Mouse (Mus musculus): ENCODE measurements around the gene Abhd17a. TPM values are rescaled to one million over a fixed set of nuclear protein-coding genes. Genes with fewer than 3 reads are reported as not detected.

Gene Abhd17a
- polyA plus RNA-seq, 1 experiment from 2014 or later = 86.5 TPM

DNA sequence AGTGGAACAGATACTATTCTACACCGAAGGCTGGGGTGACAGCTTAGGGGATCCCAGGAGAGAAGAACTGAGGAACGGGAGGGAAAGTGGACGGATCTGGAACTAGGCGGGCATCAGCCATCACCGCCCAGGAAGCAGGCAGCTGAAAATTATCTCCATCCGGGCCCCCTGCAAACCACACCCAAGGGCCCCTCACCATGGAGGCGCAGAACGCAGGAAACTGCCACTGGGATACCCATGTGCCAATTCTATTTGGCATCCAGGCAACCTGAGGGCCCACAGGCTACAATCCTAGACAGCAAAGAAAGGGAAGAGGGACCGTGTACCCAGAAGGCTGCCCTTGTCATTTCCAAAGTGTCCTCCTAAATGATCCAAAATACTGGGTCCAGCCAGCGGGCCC is 19.7 kb downstream of the Abhd17a start:
- no peak for ATAC-seq (ENCODE audit: low FRiP score, low TSS enrichment)
- H3K4me2 ChIP-seq (replicated peaks; ENCODE audit: low read depth, low read length) = peak overlapping the region; percentile 50; the same call in 1 of the 2 replicates
- H3K27ac ChIP-seq (ENCODE audit: low read length) = peak overlapping the region; percentile 59; the same call in 1 of the 2 replicates

DNA sequence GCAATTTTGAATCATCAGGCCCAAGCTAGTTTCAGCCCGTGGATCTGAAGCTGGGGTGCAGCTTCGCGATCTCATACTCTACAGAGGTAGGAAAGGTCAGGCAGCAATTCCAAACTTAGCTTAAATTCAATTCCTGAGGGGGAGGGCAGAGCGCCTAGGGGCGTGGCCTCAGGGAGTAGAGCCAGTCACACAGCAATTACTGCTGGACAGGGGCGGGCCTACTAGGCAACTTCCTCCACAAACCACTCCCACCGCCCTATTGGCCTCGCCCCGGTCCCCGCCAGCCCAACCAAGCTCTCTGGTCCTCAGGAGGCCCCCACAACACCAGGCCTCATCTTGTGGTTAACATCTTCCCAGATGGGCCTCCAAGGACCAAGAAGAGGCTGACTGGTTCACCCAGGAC is 20.5 kb downstream of the Abhd17a start:
- no peak overlapping the region for H3K27ac ChIP-seq (ENCODE audit: low read length)
- WGBS = 27% methylated on average over 10 of the region's 10 CpGs
- H3K4me1 ChIP-seq (ENCODE audit: insufficient read depth, low read length) = peaks cover 41% of the 10 kb centered on the region
- H3K36me3 ChIP-seq (ENCODE audit: insufficient read depth, low read length) = 0 out of 2 replicates have a peak, but pooled peaks cover 8% of the 10 kb centered on the region
- ATAC-seq (ENCODE audit: low FRiP score, low TSS enrichment) = 0 out of 2 replicates have a peak, but pooled peaks have one; percentile 22
- H3K27me3 ChIP-seq (ENCODE audit: insufficient read depth, low read length) = no peaks in the 10 kb centered on the region
- no peaks in the 10 kb centered on the region for H3K9me3 ChIP-seq (ENCODE audit: low read length)
- H3K4me2 ChIP-seq (replicated peaks; ENCODE audit: low read depth, low read length) = peak overlapping the region; percentile 23
- H3K4me3 ChIP-seq (ENCODE audit: low read length) = peak overlapping the region; percentile 9; the same call in 1 of the 2 replicates
- H3K9ac ChIP-seq (replicated peaks; ENCODE audit: low read length) = peak overlapping the region; percentile 18; the same call in 1 of the 2 replicates

More for the DNA sequence above, 19.7 kb downstream of the Abhd17a start:
- Histone ChIP-seq H3K27me3 (ENCODE audit: insufficient read depth, low read length) (no peaks in the 10 kb centered on the region), H3K4me3 (ENCODE audit: low read length) (peak overlapping the region; percentile 23; the same call in 1 of the 2 replicates), H3K9ac (replicated peaks; ENCODE audit: low read length) (peak overlapping the region; percentile 45; the same call in 1 of the 2 replicates), H3K36me3 (ENCODE audit: insufficient read depth, low read length) (0 out of 2 replicates have a peak, but pooled peaks cover 8% of the 10 kb centered on the region), H3K4me1 (ENCODE audit: insufficient read depth, low read length) (peaks cover 49% of the 10 kb centered on the region), H3K9me3 (ENCODE audit: low read length) (no peaks in the 10 kb centered on the region)
- WGBS = 88% methylated on average over 10 of the region's 10 CpGs

DNA sequence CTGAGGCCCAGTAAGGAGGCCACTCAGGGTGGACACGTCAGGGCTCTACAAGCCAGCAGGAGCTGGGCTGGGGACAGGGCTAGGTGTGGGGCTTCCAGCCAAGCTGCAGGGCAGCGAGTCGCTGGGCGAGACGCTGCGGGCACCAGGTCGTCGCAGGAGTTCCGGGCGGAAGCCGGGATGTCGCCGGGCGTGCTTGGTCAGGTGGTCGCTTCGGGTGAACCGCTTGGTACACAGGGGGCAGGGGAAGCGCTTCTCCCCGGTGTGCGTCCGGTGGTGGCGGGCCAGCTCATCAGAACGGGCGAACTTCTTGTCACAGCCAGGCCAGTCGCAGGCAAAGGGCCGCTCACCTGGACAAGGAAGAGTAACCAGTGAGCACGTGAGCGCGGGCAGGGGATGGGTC is 21.3 kb downstream of the Abhd17a start:
- Histone ChIP-seq H3K4me3 (ENCODE audit: low read length) (no peak overlapping the region), H3K36me3 (ENCODE audit: insufficient read depth, low read length) (0 out of 2 replicates have a peak, but pooled peaks cover 8% of the 10 kb centered on the region), H3K4me1 (ENCODE audit: insufficient read depth, low read length) (peaks cover 34% of the 10 kb centered on the region), H3K9me3 (ENCODE audit: low read length) (no peaks in the 10 kb centered on the region), H3K4me2 (replicated peaks; ENCODE audit: low read depth, low read length) (no peak overlapping the region), H3K27me3 (ENCODE audit: insufficient read depth, low read length) (no peaks in the 10 kb centered on the region), H3K9ac (replicated peaks; ENCODE audit: low read length) (no peak overlapping the region), H3K27ac (ENCODE audit: low read length) (no peak overlapping the region)
- no peak for ATAC-seq (ENCODE audit: low FRiP score, low TSS enrichment)
- 93% methylated on average over 27 of the region's 29 CpGs for WGBS

DNA sequence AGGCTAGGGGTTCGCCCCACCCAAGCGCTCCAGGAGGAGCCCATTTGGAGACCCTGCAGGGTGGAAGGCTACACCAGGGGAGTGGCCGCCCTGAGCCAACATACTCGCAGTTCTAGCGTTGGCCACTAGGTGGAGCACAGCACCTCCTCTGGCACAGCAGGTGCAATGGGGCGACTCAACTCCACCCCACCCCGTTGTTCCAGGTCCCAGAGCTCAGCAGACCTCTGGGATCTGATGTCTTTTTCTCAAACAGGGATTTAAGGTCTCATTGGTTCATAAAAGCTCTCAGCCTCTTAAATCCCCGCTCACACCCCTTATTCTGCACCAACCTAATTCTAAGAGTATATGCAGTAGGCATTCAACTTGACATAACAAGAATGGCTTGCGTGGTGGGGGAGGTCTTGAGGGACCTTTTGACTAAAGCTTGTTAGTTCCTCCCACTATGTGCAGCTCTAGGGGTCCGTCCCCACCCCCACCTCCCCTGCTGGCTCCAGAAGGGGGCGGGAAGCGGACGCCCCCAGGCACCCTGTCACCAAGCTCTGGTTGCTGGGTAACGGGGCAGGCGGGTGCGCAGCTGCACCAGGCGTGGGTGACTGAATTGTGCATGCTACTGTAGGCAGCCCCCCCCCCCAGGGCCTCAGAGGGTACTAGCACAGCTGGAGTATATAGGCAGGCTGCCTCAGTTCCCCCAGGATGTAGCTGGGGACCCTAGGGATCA is 23.6 kb downstream of the Abhd17a start:
- H3K36me3 ChIP-seq (ENCODE audit: insufficient read depth, low read length) = 0 out of 2 replicates have a peak, but pooled peaks cover 8% of the 10 kb centered on the region
- no peak overlapping the region for H3K4me3 ChIP-seq (ENCODE audit: low read length)
- H3K4me2 ChIP-seq (replicated peaks; ENCODE audit: low read depth, low read length) = no peak overlapping the region
- no peak overlapping the region for H3K9ac ChIP-seq (replicated peaks; ENCODE audit: low read length)
- H3K27me3 ChIP-seq (ENCODE audit: insufficient read depth, low read length) = no peaks in the 10 kb centered on the region
- no peaks in the 10 kb centered on the region for H3K9me3 ChIP-seq (ENCODE audit: low read length)
- H3K4me1 ChIP-seq (ENCODE audit: insufficient read depth, low read length) = peaks cover 41% of the 10 kb centered on the region
- 0 out of 2 replicates have a peak overlapping the region, but pooled peaks have one; percentile 18 for H3K27ac ChIP-seq (ENCODE audit: low read length)
- 29% methylated on average over 17 of the region's 17 CpGs for WGBS
- peak; percentile 17; the same call in 1 of the 2 replicates for ATAC-seq (ENCODE audit: low FRiP score, low TSS enrichment)

DNA sequence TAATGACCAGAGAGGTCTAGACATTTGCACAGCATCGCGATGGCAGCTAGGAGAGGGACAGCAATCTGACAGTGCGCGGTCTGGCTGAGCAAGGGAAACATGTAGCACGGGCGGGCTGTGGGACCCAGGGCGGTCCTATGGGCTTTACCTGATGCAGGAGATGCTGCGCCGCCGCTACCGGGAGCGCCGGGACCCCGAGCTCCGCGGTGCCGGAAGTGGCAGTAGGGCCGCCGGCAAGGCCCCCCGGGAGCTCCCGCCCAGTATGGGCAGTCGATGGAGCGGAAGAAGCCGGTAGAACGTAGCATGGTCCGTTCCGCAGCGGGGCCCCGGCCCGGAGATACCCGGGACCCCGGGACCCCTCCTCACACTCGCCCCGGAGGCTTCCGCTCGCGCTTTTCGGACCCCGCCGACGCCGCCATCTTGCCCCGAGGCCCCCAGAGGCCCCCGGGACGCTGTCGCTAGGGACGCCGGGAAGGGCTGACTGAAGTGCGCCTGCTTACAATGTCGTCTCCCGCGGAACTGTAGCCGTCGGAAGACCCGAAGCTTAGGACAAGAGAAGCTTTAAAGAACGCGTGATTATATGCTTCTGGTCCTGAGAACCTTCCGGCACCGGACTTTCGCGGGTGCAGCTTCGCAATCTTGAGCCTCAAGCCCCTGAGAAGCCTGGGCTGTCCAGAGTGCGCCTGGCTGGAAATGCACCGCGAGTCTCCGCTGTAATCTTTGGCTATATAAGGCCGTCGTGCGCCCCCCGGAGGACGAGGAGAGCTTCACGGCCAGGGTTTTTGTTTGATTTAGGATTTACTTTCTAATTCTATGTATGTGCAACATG is 28.8 kb downstream of the Abhd17a start, which contains the start of gene Rexo1:
Rexo1 (minus strand) TSS at position 445 of the 829 bp plus-strand sequence.
- peak within 1 kb of the TSS; percentile 96 for H3K27ac ChIP-seq (ENCODE audit: low read length)
- WGBS = under 1% methylated on average over 65 of the region's 72 CpGs
- no peaks in the 10 kb centered on the region for H3K36me3 ChIP-seq (ENCODE audit: insufficient read depth, low read length)
- peak within 1 kb of the TSS; percentile 76 for H3K4me3 ChIP-seq (ENCODE audit: low read length)
- peak within 1 kb of the TSS; percentile 97 for H3K9ac ChIP-seq (replicated peaks; ENCODE audit: low read length)
- H3K9me3 ChIP-seq (ENCODE audit: low read length) = no peaks in the 10 kb centered on the region
- ATAC-seq (ENCODE audit: low FRiP score, low TSS enrichment) = peak; percentile 84
- H3K4me2 ChIP-seq (replicated peaks; ENCODE audit: low read depth, low read length) = peak within 1 kb of the TSS; percentile 91
- H3K4me1 ChIP-seq (ENCODE audit: insufficient read depth, low read length) = peaks cover 39% of the 10 kb centered on the region
- no peaks in the 10 kb centered on the region for H3K27me3 ChIP-seq (ENCODE audit: insufficient read depth, low read length)

DNA sequence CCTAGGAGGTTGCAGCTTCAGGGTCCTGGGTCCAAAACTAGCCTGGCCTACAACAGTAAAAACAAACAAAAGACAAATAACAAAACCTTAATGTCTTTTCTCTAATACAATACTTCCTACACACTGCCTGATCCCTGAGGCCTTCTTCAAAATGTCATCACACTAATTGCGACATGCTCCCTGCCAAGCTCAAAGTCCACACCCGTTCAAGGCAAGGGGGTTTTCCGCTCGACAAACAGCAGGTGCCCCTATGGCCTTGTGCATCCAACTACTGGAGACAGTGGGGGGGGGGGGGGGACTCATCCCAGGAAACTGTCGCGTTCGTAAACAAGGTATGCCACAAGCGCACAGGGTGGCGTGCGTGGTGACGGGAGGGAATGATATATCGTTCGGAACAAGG is 29.5 kb downstream of the Abhd17a start:
- Histone ChIP-seq H3K36me3 (ENCODE audit: insufficient read depth, low read length) (no peaks in the 10 kb centered on the region), H3K27me3 (ENCODE audit: insufficient read depth, low read length) (no peaks in the 10 kb centered on the region), H3K27ac (ENCODE audit: low read length) (peak overlapping the region; percentile 96), H3K4me3 (ENCODE audit: low read length) (peak overlapping the region; percentile 76), H3K4me2 (replicated peaks; ENCODE audit: low read depth, low read length) (peak overlapping the region; percentile 91), H3K9ac (replicated peaks; ENCODE audit: low read length) (peak overlapping the region; percentile 97), H3K4me1 (ENCODE audit: insufficient read depth, low read length) (peaks cover 37% of the 10 kb centered on the region), H3K9me3 (ENCODE audit: low read length) (no peaks in the 10 kb centered on the region)
- WGBS = 2% methylated on average over 13 of the region's 13 CpGs
- ATAC-seq (ENCODE audit: low FRiP score, low TSS enrichment) = no peak

DNA sequence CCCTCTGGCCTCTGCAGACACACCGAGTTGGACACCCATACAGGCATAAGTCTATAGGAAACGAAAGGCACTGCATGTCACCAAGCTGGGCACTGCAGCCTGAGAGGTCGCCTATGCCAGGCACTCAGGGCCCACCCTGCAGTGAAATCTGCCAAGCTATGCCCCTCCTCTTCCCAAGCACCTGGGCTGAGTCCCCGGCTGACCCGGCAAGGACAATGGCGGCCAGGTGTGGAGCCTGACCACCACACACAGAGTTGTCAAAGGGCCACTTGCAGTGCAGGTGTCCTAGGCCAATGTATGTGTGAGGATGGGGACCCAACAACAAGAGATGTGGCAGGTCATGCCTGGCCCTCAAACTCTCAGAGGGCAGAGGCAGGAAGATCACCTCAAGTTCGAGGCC is 30.7 kb downstream of the Abhd17a start:
- Histone ChIP-seq H3K27me3 (ENCODE audit: insufficient read depth, low read length) (no peaks in the 10 kb centered on the region), H3K4me2 (replicated peaks; ENCODE audit: low read depth, low read length) (no peak overlapping the region), H3K9me3 (ENCODE audit: low read length) (no peaks in the 10 kb centered on the region), H3K27ac (ENCODE audit: low read length) (no peak overlapping the region), H3K9ac (replicated peaks; ENCODE audit: low read length) (no peak overlapping the region), H3K36me3 (ENCODE audit: insufficient read depth, low read length) (no peaks in the 10 kb centered on the region), H3K4me3 (ENCODE audit: low read length) (no peak overlapping the region), H3K4me1 (ENCODE audit: insufficient read depth, low read length) (peaks cover 37% of the 10 kb centered on the region)
- ATAC-seq (ENCODE audit: low FRiP score, low TSS enrichment) = no peak
- WGBS = 90% methylated on average over 7 of the region's 7 CpGs

DNA sequence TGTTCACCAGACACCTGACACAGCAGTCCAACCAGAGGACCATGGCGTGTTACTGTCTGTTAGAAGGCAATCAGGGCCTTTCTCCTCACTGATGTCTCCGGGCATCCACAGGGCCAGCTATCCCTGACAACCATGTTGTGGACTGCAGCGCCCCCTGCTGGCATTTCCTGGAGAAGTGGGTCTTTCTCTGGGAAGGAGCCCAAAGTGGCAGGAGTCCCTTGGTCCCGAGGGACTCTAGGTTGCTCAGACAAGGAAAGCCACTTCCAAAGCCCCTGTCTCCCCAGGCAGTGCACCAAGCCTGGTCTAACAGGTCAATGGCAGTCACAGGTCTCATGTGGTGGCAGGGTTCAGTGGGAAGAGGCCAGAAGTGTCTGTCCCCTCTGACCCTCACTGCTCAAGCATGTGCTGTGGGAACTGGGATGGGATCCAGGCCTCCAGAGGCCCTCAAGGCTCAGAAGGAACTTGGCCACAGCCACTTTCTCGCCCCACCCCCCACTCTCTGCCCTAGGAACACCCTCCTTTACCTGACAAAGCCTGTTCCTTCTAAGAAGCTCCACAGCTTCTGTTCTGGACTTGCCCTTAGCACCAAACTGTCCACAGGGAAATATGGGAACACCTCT is 32.7 kb downstream of the Abhd17a start:
- no peaks in the 10 kb centered on the region for H3K9me3 ChIP-seq (ENCODE audit: low read length)
- H3K4me3 ChIP-seq (ENCODE audit: low read length) = no peak overlapping the region
- no peak for ATAC-seq (ENCODE audit: low FRiP score, low TSS enrichment)
- no peak overlapping the region for H3K27ac ChIP-seq (ENCODE audit: low read length)
- peak overlapping the region; percentile 12; the same call in 1 of the 2 replicates for H3K9ac ChIP-seq (replicated peaks; ENCODE audit: low read length)
- no peak overlapping the region for H3K4me2 ChIP-seq (replicated peaks; ENCODE audit: low read depth, low read length)
- H3K36me3 ChIP-seq (ENCODE audit: insufficient read depth, low read length) = no peaks in the 10 kb centered on the region
- WGBS = 35% methylated on average over 5 of the region's 5 CpGs
- H3K27me3 ChIP-seq (ENCODE audit: insufficient read depth, low read length) = no peaks in the 10 kb centered on the region
- H3K4me1 ChIP-seq (ENCODE audit: insufficient read depth, low read length) = peaks cover 31% of the 10 kb centered on the region

DNA sequence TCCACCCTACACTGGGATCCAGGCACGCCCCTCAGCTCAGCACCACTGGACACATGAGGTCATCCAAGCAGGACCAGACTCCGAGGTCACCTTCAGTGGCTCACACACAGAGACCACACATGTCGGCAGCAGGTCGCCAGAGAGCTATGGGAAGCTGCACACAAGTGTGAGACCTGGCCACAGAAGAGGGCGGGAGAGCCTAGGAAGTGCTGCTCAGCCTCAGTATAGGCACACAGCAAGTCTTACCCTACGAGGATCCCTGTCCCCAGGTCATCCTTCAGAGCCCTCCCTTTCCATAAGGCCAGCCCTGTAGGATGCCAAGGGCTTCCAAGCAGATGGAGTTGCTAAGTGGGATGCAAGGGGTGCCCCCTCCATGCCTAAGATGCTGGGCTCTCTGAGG is 36.1 kb downstream of the Abhd17a start:
- H3K9ac ChIP-seq (replicated peaks; ENCODE audit: low read length) = no peak overlapping the region
- no peak overlapping the region for H3K4me3 ChIP-seq (ENCODE audit: low read length)
- 80% methylated on average over 6 of the region's 6 CpGs for WGBS
- peaks cover 7% of the 10 kb centered on the region; the same call in 1 of the 2 replicates for H3K36me3 ChIP-seq (ENCODE audit: insufficient read depth, low read length)
- no peaks in the 10 kb centered on the region for H3K27me3 ChIP-seq (ENCODE audit: insufficient read depth, low read length)
- H3K4me1 ChIP-seq (ENCODE audit: insufficient read depth, low read length) = peaks cover 10% of the 10 kb centered on the region
- H3K4me2 ChIP-seq (replicated peaks; ENCODE audit: low read depth, low read length) = no peak overlapping the region
- no peak for ATAC-seq (ENCODE audit: low FRiP score, low TSS enrichment)
- no peak overlapping the region for H3K27ac ChIP-seq (ENCODE audit: low read length)
- H3K9me3 ChIP-seq (ENCODE audit: low read length) = no peaks in the 10 kb centered on the region

Measured in kidney, embryonic 16.5 days (tissue).